Mouse (Mus musculus) E14TG2a.4 (cell line): ENCODE measurements around the gene Pcdh18.

Experiments
- CTCF ChIP-seq: conservative IDR thresholded peaks from 2 replicates; pipeline ENCODE4 v1.5.1; 2014; ENCODE audit warnings: low read length
- NANOG ChIP-seq: IDR thresholded peaks from 2 replicates; pipeline ENCODE4 v1.6.1; 2014; ENCODE audit warnings: borderline replicate concordance, low read length, mixed read lengths
- POU5F1 ChIP-seq: IDR thresholded peaks from 2 replicates; pipeline ENCODE4 v1.6.1; 2014; ENCODE audit warnings: low read length, borderline replicate concordance

GRCm38 (mm10) chr3:49761971-49762370 lies 4.8 kb upstream of the Pcdh18 start:
- no peak for TF ChIP-seq CTCF
- TF ChIP-seq POU5F1 = no peak
- no peak for TF ChIP-seq NANOG
